Mouse (Mus musculus) forebrain, embryonic 12.5 days (tissue): ENCODE results near the gene Mapk10. TPM values are rescaled to one million over a fixed set of nuclear protein-coding genes. Genes with fewer than 3 reads are reported as not detected.

Experiments
- ATAC-seq: fragments of 200-750 bp; cut with Nextera tagmentation; 2 replicates; pipeline ENCODE4 v1.8.0; 2017; ENCODE audit warnings: moderate TSS enrichment; ENCODE audit not compliant: low FRiP score
- H3K27ac ChIP-seq: fragments of 300-500 bp; sonication (generic); 2 replicates; pipeline ENCODE4 v1.5.1; 2016; ENCODE audit warnings: mild to moderate bottlenecking
- H3K27me3 ChIP-seq: fragments of 300-500 bp; sonication (generic); 2 replicates; pipeline ENCODE4 v1.6.1; 2016; ENCODE audit warnings: mild to moderate bottlenecking
- H3K36me3 ChIP-seq: fragments of 300-500 bp; sonication (generic); replicated peaks from 2 replicates; pipeline ENCODE4 v1.6.1; 2016; ENCODE audit warnings: mild to moderate bottlenecking
- H3K4me1 ChIP-seq: fragments of 300-500 bp; sonication (generic); 2 replicates; pipeline ENCODE4 v1.6.1; 2016
- H3K4me2 ChIP-seq: fragments of 300-500 bp; sonication (generic); 2 replicates; pipeline ENCODE4 v1.6.1; 2016; ENCODE audit warnings: mild to moderate bottlenecking, moderate library complexity
- H3K4me3 ChIP-seq: fragments of 300-500 bp; sonication (generic); replicated peaks from 2 replicates; pipeline ENCODE4 v1.5.1; 2016; ENCODE audit warnings: mild to moderate bottlenecking
- H3K9ac ChIP-seq: fragments of 300-500 bp; sonication (generic); 2 replicates; pipeline ENCODE4 v1.6.1; 2016; ENCODE audit warnings: mild to moderate bottlenecking
- H3K9me3 ChIP-seq: fragments of 300-500 bp; sonication (generic); 2 replicates; pipeline ENCODE4 v1.6.1; 2016
- WGBS: fragments of 180-500 bp; shearing (Covaris S2); methylation state at CpG from one replicate; pipeline ENCODE4 v1.1.7; 2016; 5-methylcytosine and 5-hydroxymethylcytosine counted together
- polyA plus RNA-seq: library from polyadenylated mRNA; unstranded; fragments of >200 nt; fragmentation: Nextera tagmentation; extraction: Ambion mirVana; gene quantifications from 2 replicates; pipeline ENCODE4 v1.2.1, GENCODE M21; 2016

Gene Mapk10
- polyA plus RNA-seq, 1 experiment from 2014 or later = 41.7 TPM

- no peak overlapping the region for H3K4me2 ChIP-seq
- 79% methylated on average over 5 of the region's 5 CpGs for WGBS
- no peak for ATAC-seq
- no peak overlapping the region for H3K27ac ChIP-seq
- H3K9me3 ChIP-seq = no peaks in the 10 kb centered on the region
- peaks cover 11% of the 10 kb centered on the region for H3K36me3 ChIP-seq
- H3K4me1 ChIP-seq = no peaks in the 10 kb centered on the region
- no peaks in the 10 kb centered on the region for H3K27me3 ChIP-seq
- H3K4me3 ChIP-seq = no peak overlapping the region
- no peak overlapping the region for H3K9ac ChIP-seq
These were observed 284.3 kb downstream of the Mapk10 start for GRCm38 (mm10) chr5:102926786-102927185.

DNA sequence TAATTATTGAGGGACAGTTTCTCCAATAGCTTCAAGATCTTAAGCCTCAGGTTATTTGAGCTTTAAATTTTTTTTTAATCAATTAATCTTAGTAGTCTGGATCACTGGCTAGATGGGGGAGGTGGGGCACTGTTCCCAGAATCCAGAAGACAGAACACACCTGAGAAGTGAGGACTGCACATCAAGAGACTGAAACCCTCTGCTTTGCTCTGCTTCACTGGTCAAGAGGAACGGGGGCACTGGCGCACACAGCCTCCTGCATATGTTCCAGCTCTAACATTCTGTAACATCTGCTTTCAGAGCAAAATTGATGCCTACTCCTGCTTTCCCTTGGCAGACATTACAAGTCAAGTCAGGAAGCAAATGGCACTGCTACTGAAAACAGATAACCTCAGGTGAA, 290.9 kb downstream of the Mapk10 start:
- Histone ChIP-seq H3K27me3 (no peaks in the 10 kb centered on the region), H3K4me1 (no peaks in the 10 kb centered on the region), H3K27ac (no peak overlapping the region), H3K4me3 (no peak overlapping the region), H3K9ac (no peak overlapping the region), H3K4me2 (no peak overlapping the region), H3K9me3 (no peaks in the 10 kb centered on the region), H3K36me3 (peaks cover 16% of the 10 kb centered on the region)
- 88% methylated on average over 2 of the region's 2 CpGs for WGBS
- ATAC-seq = no peak

DNA sequence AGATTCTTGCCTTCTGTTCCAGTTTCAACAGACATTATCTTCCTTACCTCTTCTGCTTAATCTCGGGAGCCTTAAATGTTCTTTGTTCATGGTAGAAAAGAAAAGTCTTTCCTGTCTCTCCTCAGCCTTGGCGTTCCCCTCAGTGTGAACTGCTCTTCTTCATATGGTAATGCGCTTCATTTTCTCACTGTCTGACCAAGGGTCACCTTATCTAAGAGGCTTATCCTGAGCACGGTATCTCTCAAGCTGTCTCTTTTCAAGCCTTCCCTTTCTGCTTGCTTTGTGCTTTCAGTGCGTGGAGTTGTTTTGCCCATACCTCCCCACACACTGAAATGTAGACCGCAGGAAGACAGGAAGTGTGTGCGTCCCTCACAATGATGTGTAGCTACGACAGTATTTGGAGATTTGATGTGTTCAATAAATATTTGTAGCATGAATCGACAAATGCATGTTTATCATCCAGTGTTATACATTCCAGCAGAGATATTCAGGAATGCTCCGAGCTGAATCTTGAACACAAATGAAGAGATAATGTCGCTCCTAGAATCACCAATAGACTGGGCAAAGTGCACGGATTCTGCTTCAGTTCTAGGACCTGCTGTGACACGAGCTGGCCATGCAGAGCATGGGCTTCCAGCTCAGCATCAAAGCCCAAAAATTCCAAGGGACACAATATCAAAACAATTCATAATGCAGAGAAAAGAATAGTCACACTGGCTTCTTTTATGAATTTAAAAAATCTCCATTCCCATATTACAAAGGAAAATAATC, 305.5 kb downstream of the Mapk10 start:
- no peak overlapping the region for H3K4me3 ChIP-seq

DNA sequence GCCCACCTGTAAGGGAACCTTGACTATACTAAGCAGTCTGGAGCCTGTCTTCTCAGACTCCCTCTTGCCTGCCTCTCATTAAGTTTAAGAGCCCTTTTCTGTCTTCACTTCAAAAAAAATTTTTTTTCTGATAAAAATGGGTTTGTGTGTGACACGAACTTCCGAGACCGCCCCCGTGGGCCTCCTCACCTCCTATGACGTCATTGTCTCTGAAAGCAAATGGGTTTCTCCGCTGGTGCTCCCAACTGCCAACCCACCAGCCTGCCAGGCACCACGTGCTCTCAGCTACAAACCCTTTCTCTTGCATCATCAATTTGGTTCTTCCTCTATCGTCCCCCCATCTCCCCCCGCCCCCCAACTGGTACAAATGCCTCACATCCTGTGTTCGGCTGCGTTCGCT, 307.1 kb downstream of the Mapk10 start:
- Histone ChIP-seq H3K4me1 (peaks cover 6% of the 10 kb centered on the region; the same call in 1 of the 2 replicates), H3K4me3 (no peak overlapping the region), H3K4me2 (no peak overlapping the region), H3K36me3 (no peaks in the 10 kb centered on the region), H3K9ac (no peak overlapping the region), H3K27me3 (no peaks in the 10 kb centered on the region), H3K27ac (no peak overlapping the region), H3K9me3 (no peaks in the 10 kb centered on the region)
- 88% methylated on average over 12 of the region's 12 CpGs for WGBS
- ATAC-seq = no peak

More for the DNA sequence above, 305.5 kb downstream of the Mapk10 start:
- Histone ChIP-seq H3K27ac (no peak overlapping the region), H3K9me3 (no peaks in the 10 kb centered on the region), H3K4me1 (peaks cover 6% of the 10 kb centered on the region; the same call in 1 of the 2 replicates), H3K36me3 (no peaks in the 10 kb centered on the region), H3K9ac (no peak overlapping the region), H3K4me2 (no peak overlapping the region), H3K27me3 (no peaks in the 10 kb centered on the region)
- 42% methylated on average over 13 of the region's 13 CpGs for WGBS
- no peak for ATAC-seq

GRCm38 (mm10) chr5:102903487-102903886, 307.6 kb downstream of the Mapk10 start:
- H3K4me1 ChIP-seq = peaks cover 6% of the 10 kb centered on the region; the same call in 1 of the 2 replicates
- no peaks in the 10 kb centered on the region for H3K27me3 ChIP-seq
- H3K9ac ChIP-seq = no peak overlapping the region
- H3K4me2 ChIP-seq = no peak overlapping the region
- no peaks in the 10 kb centered on the region for H3K9me3 ChIP-seq
- no peak overlapping the region for H3K4me3 ChIP-seq
- ATAC-seq = no peak
- no peaks in the 10 kb centered on the region for H3K36me3 ChIP-seq
- H3K27ac ChIP-seq = no peak overlapping the region
- WGBS = 84% methylated on average over 9 of the region's 9 CpGs

- H3K4me1 ChIP-seq = peaks cover 6% of the 10 kb centered on the region; the same call in 1 of the 2 replicates
- H3K36me3 ChIP-seq = no peaks in the 10 kb centered on the region
These were observed 310.0 kb downstream of the Mapk10 start for GRCm38 (mm10) chr5:102901176-102901575.

GRCm38 (mm10) chr5:102899680-102900215, 311.4 kb downstream of the Mapk10 start:
- H3K4me1 ChIP-seq = no peaks in the 10 kb centered on the region
- H3K4me3 ChIP-seq = no peak overlapping the region
- H3K4me2 ChIP-seq = no peak overlapping the region
- H3K9me3 ChIP-seq = no peaks in the 10 kb centered on the region
- WGBS = 87% methylated on average over 6 of the region's 6 CpGs
- H3K27me3 ChIP-seq = no peaks in the 10 kb centered on the region
- H3K9ac ChIP-seq = no peak overlapping the region
- H3K36me3 ChIP-seq = no peaks in the 10 kb centered on the region
- no peak overlapping the region for H3K27ac ChIP-seq
- no peak for ATAC-seq

More at GRCm38 (mm10) chr5:102901176-102901575, 310.0 kb downstream of the Mapk10 start:
- Histone ChIP-seq H3K9me3 (no peaks in the 10 kb centered on the region), H3K4me2 (no peak overlapping the region), H3K9ac (no peak overlapping the region), H3K4me3 (no peak overlapping the region), H3K27ac (no peak overlapping the region), H3K27me3 (no peaks in the 10 kb centered on the region)
- WGBS = 88% methylated on average over 5 of the region's 5 CpGs
- ATAC-seq = no peak

DNA sequence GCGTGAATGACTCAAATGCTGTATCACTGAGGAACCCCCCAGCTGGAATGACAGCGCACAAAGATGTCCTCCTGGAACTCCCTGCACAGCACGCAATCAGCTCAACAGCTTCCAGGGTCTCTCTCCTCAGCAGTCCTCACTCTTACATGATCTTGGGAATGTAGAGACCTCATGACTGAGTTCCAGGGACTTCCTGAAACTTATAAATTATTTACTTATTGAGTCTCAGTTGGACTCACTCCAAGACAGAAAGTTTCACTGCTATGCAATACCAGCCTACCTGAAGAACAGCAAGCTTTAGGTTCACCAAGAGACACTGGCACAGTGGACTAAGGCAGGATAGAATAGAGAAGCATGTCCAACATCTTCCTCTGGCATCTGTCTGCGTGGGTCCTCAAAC, 312.8 kb downstream of the Mapk10 start:
- ATAC-seq = no peak
- Histone ChIP-seq H3K4me1 (no peaks in the 10 kb centered on the region), H3K4me2 (no peak overlapping the region), H3K4me3 (no peak overlapping the region), H3K27me3 (no peaks in the 10 kb centered on the region), H3K9me3 (no peaks in the 10 kb centered on the region), H3K36me3 (no peaks in the 10 kb centered on the region), H3K27ac (no peak overlapping the region), H3K9ac (no peak overlapping the region)
- WGBS = 94% methylated on average over 4 of the region's 4 CpGs

DNA sequence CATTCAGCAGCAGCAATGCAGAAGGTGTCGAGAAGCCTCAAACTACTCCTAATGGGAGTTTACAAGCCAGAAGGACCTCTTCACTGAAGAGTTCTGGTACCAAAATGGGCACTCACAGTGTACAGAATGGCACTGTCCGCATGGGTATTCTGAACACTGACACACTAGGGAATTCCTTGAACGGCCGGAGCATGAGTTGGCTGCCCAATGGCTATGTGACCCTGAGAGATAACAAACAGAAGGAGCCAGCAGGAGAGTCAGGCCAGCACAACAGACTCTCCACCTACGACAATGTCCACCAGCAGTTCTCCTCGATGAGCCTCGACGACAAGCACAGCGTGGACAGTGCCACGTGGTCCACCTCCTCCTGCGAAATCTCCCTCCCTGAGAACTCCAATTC, 318.9 kb downstream of the Mapk10 start:
- peaks cover 8% of the 10 kb centered on the region for H3K4me1 ChIP-seq
- H3K9ac ChIP-seq = no peak overlapping the region
- H3K4me2 ChIP-seq = no peak overlapping the region
- H3K27me3 ChIP-seq = no peaks in the 10 kb centered on the region
- no peak for ATAC-seq
- H3K9me3 ChIP-seq = no peaks in the 10 kb centered on the region
- 95% methylated on average over 11 of the region's 11 CpGs for WGBS
- no peak overlapping the region for H3K27ac ChIP-seq
- H3K4me3 ChIP-seq = no peak overlapping the region
- H3K36me3 ChIP-seq = no peaks in the 10 kb centered on the region

GRCm38 (mm10) chr5:102889163-102889488, 322.0 kb downstream of the Mapk10 start:
- WGBS = 89% methylated on average over 2 of the region's 2 CpGs

DNA sequence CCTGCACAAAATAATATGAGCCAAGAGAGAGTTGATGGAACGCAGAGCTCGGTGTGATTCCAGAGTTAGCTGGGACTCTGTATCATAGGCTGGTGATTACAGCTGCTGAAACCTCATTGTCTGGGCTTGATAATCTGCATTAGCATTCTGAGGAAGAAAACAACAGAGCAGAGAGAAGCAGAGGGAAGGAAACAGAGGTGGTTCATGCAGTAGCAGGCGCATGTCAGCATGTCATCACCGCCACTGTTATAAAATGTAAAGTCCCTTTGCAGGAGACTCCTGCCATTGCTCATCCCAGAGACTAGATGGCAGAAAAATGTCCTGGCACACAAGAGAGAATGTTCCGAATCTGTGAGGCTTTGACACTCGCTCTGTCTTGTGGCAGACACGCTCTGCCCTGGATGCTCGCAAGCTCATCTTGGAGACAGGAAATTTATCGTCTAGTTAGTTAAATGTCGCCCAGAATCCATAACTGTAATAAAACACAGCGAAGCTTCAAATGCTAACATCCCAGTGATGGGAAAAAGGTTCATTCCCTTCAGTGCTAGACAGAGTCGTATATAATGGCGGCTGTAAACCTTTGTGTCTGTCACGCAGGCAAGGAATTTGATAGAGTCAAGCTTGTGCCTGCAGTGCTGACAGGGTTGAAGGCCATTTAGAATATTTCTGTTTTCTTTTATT, 322.5 kb downstream of the Mapk10 start:
- no peaks in the 10 kb centered on the region for H3K36me3 ChIP-seq
- WGBS = 80% methylated on average over 14 of the region's 14 CpGs
- no peak for ATAC-seq
- H3K27ac ChIP-seq = no peak overlapping the region
- H3K27me3 ChIP-seq = no peaks in the 10 kb centered on the region
- peaks cover 8% of the 10 kb centered on the region for H3K4me1 ChIP-seq
- no peak overlapping the region for H3K4me2 ChIP-seq
- H3K9me3 ChIP-seq = no peaks in the 10 kb centered on the region
- H3K4me3 ChIP-seq = no peak overlapping the region
- no peak overlapping the region for H3K9ac ChIP-seq

More at GRCm38 (mm10) chr5:102889163-102889488, 322.0 kb downstream of the Mapk10 start:
- Histone ChIP-seq H3K27ac (no peak overlapping the region), H3K4me1 (peaks cover 8% of the 10 kb centered on the region), H3K36me3 (no peaks in the 10 kb centered on the region), H3K27me3 (no peaks in the 10 kb centered on the region), H3K4me2 (no peak overlapping the region), H3K9ac (no peak overlapping the region), H3K4me3 (no peak overlapping the region), H3K9me3 (no peaks in the 10 kb centered on the region)
- ATAC-seq = no peak

- Histone ChIP-seq H3K36me3 (no peaks in the 10 kb centered on the region), H3K9ac (no peak overlapping the region), H3K27ac (no peak overlapping the region), H3K27me3 (no peaks in the 10 kb centered on the region), H3K4me1 (no peaks in the 10 kb centered on the region), H3K4me3 (no peak overlapping the region), H3K9me3 (no peaks in the 10 kb centered on the region), H3K4me2 (no peak overlapping the region)
- 67% methylated on average over 16 of the region's 16 CpGs for WGBS
- ATAC-seq = no peak
These were observed 335.5 kb downstream of the Mapk10 start for GRCm38 (mm10) chr5:102875628-102876027.
